Mouse (Mus musculus) adrenal gland, adult 8-10 months (tissue): Measurements from ENCODE around the gene Zbtb5. TPM values are rescaled to one million over a fixed set of nuclear protein-coding genes. Genes with fewer than 3 reads are reported as not detected.
"Not testable (repeated sequence)": the region's sequence is repeated elsewhere in the genome, so short reads cannot be mapped to it uniquely, and the experiment has no call there.

Source experiments
- DNase-seq: peaks from one replicate; pipeline ENCODE4 v3.0.0; 2022
- total RNA-seq, 4 experiments: library from RNA; stranded (reverse); gene quantifications; 2 replicates each; pipeline ENCODE4 v1.2.4; 2022

Gene Zbtb5
- 10 to 100 TPM; 11.4 to 14.5 (median 13.5) TPM for total RNA-seq

DNA sequence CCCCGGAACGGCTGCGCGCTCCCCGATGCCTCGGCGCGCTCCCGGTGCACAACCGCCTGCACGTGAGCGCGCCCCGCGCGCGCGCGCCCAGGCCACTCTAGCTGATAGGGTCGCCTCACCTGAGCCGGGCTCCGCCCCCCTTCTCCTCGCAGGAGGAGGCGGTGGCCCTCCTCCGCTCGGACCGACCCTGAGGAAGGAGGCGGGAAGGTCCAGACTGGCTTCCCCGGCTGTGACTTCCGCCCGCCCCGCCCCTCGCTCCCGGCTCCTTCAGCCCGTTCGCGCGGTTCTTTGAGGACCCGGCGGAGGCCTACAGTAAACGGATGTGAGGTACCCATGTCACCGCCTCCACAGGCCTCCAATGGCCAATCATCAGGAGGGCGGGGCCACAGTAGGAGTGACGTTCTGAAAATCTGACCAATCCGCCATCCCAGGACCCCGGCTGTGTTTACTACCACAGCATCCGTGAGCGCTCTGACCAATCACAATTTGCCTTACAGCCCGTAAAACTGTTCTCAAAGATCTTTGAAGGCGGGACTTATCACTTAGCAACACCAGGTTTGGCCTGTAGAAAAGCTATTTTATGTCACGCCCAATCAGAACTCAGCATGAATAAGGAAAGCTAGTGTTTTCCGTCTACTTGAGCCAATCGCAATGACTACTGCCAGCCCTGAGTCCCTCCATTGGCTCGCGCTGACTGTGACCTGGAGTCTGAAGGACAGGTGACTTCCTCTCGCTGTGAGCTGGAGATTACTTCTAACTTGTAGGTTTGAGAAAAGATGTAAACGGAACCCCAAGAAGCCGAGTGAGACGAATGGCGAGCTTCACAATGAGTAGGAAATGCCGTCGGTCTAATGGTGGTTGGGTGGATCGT is at the start of gene Zbtb5:
Zbtb5 (minus strand) TSS at position 308 of the 871 bp plus-strand sequence.
- peak; percentile 100 for DNase-seq

DNA sequence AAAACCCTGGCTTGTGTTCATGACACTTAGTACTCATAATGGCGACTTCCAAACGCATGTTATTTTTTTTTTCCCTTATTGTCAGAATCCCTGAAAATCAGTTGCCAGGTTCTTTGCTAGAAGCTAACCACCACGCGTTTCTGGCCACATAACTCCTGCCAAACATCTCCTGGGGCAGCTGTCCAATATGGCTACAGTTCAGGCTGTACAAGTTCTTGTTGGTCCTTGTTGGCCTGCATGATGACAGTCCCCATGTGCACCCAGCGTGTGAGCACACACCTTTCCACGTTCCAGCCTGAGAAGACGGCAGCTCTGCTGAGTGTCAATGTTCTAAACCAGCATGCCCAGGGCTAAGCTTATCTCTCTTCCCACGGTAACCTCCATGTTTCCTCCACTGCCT is 43.2 kb upstream of the Zbtb5 start:
- DNase-seq, result no peak

DNA sequence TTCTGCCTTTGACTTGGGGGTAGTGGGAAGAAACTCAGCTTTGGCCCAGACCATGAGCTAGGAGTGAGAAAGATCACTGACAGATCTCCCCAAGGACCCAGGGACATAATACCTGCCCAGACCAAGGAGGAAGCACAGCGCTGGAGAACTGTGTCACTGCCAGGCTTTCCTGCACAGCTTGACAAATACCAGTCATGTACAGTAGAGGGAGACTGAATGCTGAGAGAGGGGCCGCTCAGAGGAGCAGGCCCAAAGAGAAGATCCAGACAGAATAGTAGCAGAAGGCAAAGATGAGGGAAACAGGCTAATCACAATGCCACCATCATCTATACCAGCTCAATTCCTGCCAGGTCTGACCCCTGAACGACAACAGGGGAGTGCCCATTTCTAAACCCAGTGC is 42.6 kb upstream of the Zbtb5 start:
- DNase-seq, result no peak

DNA sequence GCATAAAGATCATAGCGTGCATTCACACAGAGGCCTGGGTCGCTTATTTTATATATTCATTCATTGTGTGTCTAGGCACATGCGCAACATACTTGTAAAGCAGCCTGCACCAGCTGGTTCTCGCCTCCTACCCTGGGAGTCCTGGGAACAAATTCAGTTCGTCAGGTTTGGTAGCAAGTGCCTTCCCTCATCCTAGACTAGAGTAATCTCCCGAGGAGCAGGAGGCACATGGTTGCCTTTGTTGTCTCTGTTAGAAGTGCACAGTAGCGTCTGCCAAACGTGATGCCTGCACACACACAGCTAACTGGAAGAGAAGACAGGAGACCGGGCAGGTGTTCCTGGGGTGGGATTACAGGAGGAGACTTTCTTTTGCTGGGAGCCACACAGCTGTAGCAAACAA is 35.7 kb upstream of the Zbtb5 start:
- DNase-seq, result no peak

DNA sequence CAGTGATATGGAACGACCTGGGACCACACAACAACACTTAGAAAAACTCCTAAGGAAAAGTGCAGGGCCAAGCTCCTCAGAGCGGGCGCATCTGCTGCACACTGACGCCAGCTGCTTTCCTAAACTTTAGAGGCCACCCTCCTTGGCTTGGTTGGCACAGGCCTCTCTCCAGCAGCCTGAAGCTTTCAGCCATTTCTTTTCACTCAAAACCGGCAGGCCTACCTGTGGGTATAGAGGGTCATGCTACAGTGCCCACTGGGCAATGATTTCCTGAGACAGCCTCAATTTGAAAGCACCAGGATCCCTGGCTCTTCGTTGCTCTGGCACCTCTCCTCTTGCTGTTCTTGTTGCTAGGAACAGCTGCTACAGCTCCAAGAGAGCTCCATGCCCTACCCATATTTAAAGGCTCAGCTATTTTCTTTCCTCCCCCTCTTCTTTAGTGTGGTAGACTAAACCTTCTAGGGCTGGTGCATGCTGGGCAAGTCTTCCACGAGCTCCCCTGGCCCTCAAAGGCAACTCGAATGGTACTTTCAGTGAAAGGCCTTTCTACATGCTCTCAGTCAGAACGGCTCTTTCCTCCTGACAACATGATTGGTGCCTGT is 35.2 kb upstream of the Zbtb5 start:
- DNase-seq, result no peak

DNA sequence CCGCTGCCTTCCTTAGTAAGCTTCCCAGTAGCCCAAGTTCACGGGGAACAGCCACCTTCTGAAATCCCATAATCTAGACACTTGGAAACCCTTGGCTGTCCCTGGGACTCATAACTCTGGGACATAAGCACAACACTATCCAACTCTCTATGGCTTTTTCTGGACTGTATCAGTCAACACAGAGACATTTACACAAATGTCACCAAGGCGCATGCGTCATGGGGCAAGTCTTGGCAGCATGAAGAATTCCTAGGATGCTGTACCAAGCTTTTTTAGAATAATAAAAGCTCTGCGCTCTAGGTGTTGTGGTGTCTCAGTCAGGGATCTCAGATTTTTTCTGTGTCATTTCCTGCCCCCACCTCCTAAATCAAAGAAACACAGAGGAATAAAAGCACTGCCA is 34.5 kb upstream of the Zbtb5 start:
- no peak for DNase-seq

DNA sequence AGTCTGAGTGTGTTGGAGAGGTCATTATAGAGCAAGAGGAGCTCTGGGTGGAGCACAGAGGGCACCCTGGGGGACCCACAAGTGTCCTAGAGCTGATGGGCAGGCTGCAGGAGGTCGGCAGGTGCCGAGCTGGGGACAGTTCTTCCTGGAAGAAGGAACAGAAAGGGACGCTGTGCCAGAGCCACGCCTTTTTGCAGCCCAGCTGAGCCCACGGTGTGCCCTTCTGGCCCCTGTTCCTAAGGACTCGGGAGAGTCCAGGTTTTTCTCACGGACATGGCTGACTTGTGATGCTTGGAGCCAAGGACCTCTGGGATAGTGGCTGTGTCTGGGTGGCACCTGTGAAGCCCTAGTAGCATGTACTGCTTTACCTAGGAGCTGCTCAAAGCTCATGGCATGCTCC is 28.6 kb upstream of the Zbtb5 start:
- no peak for DNase-seq

DNA sequence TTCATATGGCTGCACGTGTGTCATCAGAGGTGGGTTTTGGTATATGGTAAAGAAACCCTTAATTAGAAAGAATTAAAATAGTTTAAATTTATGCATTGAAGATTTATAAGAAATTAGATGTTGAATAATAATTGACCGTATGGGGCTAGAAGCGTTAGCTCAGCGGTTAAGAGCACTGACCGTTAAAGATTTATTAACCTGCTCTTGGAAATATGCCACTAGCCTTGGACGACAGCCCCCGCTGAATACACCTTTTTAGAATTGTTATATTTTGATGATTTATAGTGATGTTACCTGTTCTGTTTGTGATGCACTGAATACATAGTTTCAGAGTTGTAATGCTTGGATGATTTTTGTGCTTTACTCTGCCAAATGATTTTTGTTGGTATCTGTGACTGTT is 27.3 kb upstream of the Zbtb5 start:
- DNase-seq, result not testable (repeated sequence)

DNA sequence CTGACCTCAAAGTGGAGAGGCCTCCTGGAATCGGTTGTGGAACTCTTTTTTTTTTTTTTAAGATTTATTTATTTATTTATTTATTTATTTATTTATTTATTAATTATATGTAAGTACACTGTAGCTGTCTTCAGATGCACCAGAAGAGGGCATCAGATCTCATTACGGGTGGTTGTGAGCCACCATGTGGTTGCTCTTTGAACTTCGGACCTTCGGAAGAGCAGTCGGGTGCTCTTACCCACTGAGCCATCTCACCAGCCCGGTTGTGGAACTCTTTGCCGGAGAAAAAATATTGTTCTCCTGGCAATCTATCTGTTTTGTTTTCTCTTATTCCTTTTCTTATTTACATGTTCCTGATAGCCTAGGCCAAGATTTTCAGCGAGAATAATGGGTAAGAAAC is 26.7 kb upstream of the Zbtb5 start:
- not testable (repeated sequence) for DNase-seq

DNA sequence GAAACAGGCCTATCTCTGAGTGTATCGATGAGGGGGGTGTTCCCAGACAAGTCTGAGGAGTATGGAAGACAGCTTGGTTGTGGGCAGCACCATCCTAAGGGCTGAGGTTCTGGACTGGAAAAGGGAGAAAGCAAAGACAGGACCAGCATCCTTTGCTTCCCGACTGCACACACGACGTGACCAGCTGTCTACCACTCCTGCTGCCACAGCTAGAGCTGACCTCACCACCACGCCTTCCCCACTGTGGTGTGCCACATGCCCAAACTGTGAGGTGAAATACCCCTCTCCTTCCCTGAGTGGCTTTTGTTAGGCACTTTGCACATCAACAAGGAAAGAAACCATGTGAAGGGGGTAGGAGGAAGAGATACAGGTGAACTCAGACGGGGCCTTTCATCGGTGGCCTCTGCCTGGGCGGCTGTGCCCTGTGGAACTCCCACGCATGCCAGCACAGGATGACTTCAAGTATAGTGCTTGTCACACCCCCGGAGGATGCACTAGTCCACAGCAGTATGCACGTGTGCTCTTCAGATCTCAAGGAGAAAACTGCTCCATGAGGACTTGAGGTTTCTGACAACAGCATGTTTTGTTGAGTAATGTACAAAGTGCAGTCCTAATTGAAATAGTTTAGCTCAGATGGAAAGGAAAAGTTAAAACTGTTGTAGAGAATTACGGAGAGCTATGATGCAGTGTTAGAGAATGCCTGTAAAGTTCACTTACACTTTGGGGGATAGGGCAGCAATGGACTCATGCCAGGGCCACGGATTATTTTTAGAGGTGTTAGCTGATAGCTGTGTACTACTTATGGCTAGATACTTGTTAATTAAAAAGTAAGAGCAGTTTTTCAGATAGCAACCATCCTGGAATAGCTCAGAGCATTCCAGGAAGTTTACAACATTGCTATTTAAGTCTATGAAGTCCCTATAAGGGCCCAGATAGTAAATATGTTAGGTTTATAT is 25.5 kb upstream of the Zbtb5 start:
- DNase-seq, result no peak

DNA sequence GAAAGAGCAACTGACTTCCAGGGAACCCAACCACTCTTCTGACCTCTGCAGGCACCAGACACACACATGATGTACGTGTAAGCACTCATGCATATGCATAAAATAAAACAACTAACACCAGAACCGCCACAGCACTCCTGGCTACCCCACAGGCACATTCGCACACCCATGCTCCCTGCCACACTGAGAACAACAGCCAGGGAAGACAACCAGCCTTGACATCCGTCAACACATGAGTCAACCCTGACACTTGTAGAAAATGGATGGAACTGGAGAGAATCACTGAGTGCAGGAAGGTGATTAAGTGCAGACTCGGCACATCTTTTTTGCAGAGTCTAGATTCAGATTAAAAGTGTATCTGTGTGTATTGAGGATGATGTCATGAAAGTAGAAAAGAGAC is 24.4 kb upstream of the Zbtb5 start:
- DNase-seq, result no peak

DNA sequence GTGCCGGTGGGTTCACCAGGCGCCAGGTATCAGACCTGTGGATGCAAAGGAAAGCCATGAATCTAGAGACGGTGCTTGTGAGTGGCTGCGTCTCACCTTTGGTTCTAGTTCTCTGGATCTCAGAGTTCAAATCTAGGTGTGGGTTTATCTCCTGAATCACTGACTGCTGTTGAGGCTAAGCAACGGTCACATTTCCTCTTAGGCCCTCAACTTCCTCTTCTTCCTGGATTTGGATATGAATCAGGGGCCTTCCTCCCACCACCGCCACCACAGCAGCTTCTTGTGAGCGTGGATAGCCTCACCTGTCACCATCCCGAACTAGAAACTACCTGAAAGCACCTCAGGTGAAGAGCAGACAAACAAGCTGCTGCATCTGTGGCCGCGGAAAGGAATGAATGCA is 23.8 kb upstream of the Zbtb5 start:
- DNase-seq, result no peak

DNA sequence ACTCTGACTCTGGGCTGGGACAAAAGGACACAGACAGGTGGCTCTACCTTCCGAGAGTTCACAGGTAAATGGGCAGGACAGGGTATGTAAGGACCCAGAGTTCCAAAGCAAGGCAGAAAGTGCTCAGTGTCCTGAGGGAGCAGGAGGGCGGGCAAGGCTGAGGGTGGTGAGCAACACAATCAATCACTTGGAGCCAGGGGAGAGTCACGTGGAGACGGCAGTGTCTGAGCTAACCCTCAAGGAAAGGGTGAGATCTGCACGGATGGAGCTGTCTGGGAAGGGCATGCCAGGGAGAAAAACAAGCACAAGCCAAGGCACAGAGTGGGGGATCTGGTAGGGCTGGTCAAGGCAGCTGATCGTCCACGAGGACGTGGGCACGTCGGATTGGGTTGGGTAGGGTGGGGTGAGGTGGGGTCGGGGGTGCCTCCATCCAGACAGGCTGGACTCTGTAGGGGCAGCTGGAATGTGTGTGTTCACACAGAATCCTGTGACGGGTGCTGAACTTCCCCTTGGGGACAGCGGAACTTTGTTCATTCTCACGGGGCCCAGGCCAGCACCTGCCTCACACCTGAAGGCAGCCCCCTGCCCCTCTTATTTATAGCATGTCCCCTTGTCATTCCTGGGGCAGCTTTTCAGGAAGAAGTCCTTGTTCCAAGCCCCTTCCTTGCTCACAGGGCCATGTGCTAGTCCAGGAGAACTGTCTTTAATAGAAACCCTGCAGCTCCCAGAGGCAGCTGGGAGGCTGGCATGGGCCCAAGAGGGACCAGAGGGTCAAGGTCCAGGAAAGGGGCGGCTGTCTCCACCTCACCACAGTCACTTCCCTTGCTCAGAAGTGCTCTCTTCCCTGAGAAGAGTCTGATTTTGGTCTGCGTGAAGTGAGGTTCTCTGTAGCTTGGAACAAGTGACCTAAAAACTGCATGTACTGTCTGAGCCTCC is 22.7 kb upstream of the Zbtb5 start:
- DNase-seq, result peak; percentile 34

DNA sequence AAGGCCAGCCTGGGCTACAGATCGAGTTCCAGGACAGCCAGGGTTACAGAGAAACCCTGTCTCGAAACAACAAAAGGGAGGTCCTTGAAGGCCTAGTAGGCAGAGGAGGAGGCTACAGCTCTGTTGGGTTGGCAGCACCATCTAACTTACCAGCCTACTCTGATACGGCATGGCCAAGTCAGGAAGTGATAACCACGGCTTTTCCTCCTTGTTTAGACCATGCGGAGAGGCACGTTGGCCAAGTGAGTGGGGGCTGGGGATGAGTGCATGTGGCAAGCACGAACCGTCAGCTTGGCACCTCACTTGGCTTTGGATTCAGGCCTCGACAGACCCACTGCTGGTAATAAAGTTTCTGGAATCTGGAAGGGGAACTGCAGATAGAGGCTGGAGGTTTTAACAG is 20.4 kb upstream of the Zbtb5 start:
- no peak for DNase-seq

DNA sequence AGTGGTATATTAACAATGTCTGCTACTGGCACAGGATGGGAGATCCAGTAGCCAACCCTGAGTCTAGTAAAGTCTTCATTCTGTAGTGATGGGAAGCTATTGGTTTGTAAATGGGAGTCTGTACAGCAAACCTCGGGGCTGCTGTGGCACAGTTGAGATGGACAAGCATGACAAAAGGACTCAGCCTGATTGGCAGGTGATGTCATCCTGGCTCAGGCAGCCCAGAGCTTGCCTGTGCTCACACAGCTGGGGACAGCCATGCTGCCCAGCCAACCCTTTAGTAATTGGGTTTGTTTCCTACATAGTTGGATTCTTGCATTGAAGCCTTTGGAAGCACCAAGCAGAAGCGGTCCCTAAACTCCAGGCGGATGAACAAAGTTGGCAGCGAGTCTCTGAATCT is 14.2 kb upstream of the Zbtb5 start:
- no peak for DNase-seq

DNA sequence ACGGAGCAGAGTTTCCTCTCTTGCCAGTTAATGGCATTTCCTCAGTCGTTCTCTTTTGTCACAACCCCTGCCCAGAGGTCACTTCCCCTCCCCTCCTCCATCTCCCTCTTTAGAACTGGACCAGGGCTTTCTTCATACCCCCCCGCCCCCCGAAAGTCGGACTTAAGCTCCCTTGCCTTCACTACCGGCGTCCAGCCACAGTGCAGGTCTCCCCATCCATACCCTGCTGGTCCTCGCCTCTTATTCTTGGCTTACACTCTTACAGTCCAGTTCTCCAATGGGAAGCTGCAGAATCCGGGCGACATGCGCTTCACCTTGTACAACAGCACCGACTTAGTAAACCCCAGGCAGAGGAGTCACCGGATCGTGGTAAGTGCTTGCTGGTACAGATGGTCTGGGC is 6.8 kb upstream of the Zbtb5 start:
- DNase-seq, result no peak

DNA sequence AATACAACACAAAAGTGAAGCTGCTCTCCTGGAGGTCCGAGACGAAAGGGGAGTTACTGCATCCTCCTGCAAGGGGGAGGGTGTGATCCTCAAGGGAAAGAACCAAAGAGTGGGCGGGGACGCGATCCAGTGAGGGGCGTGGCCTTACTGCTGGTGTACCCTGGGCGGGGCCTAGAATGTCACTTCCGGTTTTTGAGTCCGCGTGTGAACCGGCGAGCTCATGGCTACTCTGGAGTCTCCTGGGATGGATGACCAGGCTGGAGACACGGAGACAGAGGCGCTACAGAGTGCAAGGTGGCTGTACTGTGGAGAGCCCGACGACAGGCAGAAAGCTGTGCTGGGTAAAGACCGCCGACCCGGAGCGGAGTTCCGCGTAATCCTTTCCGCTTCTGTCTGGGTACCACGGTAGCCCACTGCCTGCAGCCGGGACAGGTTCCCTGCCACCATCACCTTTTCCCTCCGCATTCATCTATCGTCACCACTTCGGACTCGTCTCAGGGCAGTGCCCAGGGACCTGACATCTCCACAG is 6.3 kb upstream of the Zbtb5 start, which contains the start of gene Polr1e:
Polr1e (plus strand) TSS at position 132 of the 529 bp plus-strand sequence.
- peak; percentile 95 for DNase-seq

DNA sequence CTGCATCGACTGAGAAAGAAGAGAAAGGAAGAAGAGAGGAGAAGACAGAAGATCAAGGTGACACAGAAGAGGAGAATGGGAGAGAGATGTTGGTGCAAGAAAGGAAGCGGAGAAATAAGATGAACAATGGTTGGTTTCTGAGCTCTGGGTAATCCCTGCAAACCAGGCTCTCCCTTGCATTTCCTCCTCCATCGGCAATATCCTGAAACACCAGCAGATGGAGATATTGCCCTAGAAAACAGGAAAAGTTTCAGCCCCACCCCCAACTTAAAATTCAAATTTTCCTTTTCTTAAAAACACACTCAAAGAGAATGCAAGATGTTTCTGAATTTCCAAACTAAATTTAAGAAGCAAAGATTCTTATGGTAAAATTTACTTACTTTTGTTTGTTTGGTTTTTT is 3.4 kb upstream of the Zbtb5 start:
- no peak for DNase-seq

DNA sequence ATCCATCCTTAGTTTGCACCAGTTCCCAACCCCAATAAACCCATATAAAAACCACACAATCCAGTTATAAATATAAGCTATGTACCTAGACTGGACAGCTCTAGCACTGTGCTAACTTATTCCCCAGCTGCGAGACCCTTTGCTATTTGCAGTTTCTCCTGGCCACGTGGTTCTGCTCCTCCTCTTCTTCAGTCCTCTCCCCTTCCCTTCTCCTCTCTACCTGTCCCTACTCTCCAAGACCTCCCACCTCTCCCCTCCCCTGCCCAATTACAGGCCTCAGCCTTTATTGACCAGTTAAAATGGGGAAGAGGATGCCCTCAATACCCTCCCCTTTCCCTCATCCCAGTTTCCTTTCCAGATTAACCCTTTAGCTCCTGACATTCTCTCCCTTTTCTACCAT is 1.3 kb upstream of the Zbtb5 start:
- DNase-seq, result no peak

DNA sequence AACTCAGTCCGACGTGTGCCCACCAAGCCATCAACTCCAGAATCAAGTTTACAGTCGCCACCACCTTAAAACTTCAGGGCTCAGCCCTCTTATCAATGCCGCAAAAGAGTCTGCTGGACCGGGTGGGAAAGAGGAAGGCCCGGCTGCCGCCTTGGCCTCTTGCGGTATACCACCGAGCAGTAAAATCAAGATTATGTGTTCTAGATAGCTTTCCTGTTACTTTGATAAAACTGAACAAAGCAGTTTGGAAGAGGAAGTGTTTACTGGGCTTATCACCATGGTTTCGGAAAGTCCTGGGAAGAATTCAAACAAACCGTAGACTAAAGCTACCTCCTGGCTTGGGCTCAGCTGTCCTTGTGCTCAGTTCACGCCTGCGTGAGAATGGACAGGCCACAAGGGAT is 819 bp upstream of the Zbtb5 start:
- DNase-seq, result no peak

DNA sequence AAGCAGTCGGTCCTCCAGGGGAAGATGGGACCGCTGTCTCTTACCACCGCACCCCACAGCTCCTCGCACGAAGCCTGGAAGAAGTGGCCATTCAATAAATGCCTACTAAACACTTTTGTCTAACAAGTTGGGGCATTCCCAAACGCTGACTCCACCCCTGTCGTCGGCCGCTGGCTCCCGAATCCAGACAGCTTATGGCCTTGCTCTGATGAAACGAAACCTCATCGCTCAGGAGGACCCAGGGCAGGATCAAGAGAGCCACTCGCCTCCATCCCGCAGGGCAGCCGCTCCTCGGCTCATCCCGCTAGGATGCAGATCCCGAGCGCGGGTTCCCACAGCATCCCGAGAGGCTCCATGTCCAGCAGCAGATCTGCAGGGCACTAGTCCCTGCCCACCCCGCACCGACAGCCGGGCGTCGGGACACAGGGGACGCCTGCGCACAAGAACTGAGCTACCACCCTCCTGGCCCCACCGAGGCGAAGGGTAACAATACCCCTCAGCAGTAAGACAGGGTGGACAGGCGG is 569 bp downstream of the Zbtb5 start:
- DNase-seq, result peak; percentile 78
